8 mouse cellular contexts compared by ENCODE assay signal in the genomic region with DNA sequence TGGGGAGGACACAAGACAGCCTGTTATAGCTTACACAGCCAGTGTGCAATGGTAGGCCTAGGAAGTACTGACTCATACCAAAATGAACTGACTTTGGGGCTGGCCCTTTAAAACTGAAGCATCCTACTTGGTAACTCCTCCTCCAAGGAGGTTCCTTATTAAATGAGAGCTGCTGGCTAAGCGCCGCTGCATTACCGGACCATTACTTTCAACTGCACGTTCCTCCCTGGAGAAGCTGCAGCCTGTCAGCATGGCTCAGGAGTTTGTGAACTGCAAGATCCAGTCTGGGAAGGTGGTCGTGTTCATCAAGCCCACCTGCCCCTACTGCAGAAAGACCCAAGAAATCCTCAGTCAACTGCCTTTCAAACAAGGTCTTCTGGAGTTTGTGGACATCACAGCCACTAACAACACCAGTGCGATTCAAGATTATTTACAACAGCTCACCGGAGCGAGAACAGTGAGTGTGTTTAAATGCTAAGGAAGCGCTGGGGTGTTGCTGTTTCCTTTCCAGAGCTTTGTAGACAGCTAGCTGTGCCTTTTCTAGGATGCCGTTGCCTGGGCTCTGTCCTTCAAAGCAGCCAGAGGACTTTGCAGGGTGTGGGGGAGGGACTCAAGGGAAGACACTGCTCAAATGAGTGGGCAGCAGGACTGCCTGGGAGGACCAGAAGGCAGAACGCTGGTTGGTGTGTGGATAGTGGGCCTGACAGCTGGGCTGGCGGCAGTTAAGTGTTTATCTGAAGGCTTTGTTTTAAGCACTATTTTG. TPM values are rescaled to one million over a fixed set of nuclear protein-coding genes. Genes with fewer than 3 reads are reported as not detected.
DNase-seq lines count a peak whose midpoint lies in the region; TF ChIP-seq lines count a peak whose summit lies in the region.

TSS of gene Glrx (plus strand) at position 150 of the 763 bp plus-strand sequence.

- peak within 1 kb of the TSS; percentile 89 for H3K27ac ChIP-seq in left cerebral cortex, adult 2 months
- peak within 1 kb of the TSS; percentile 55 for H3K27ac ChIP-seq in macrophage

- WGBS in macrophage (ENCODE audit: missing documents) = 0% methylated on average over 12 of the region's 12 CpGs

- intact Hi-C loops in left cerebral cortex, adult 2 months (cut with DNase I) = loop anchor here (1.0 to 5.0 kb wide), 4 partner anchors 37 to 178 kb away; partner anchors contain the start of genes Ell2, Rfesd and Rhobtb3

- peak within 1 kb of the TSS; percentile 59 for H3K4me3 ChIP-seq in left cerebral cortex, adult 2 months
- peak within 1 kb of the TSS; percentile 87 for H3K4me3 ChIP-seq in macrophage (ENCODE audit: inconsistent target)

- DNase-seq in adipocyte (ENCODE audit: low spot score) = peak; percentile 89
- peak; percentile 79 for DNase-seq in embryo, embryonic 10 days (ENCODE audit: low spot score)
- peak; percentile 65 for DNase-seq in gastrocnemius, postnatal 10 days
- peak; percentile 35 for DNase-seq in hindlimb bud, embryonic 11.5 days (ENCODE audit: extremely low spot score, low read depth, low spot score)
- peak; percentile 72 to 78 for DNase-seq in left cerebral cortex, adult 2 months (ENCODE audit: extremely low spot score in 1 of 2, low spot score in 2 of 2)
- peak; percentile 86 for DNase-seq in right cerebral cortex, adult 18-20 months
- peak; percentile 16 for DNase-seq in urinary bladder, postnatal 10 days (ENCODE audit: low spot score)

- H3K79me2 ChIP-seq in macrophage (ENCODE audit: inconsistent target) = peaks cover 52% of the 10 kb centered on the region

- no peaks in the 10 kb centered on the region for H3K36me3 ChIP-seq in macrophage (ENCODE audit: inconsistent target)

- no peak for TF ChIP-seq CTCF in left cerebral cortex, adult 2 months (IDR thresholded peaks at IDR 0.05)

RNA-seq across cellular contexts. Expression of gene Glrx, which starts in this region (rescaled TPM):
- total RNA-seq in gastrocnemius, postnatal 10 days (2021) = 10 to 100 TPM; 35.2 to 36.7 TPM
- total RNA-seq in left cerebral cortex, adult 2 months (2021) = 10 to 100 TPM; 46.8 to 48.4 TPM
- total RNA-seq in macrophage (2018; cell fraction: chromatin; rRNA removed) = 100 to 1,000 TPM in 10 of 26 experiments, 10 to 100 TPM in 16; 11.4 to 269 (median 48.3) TPM
- total RNA-seq in macrophage (2018; cell fraction: cytosol; rRNA removed) = 100 to 1,000 TPM in 13 of 26 experiments, 10 to 100 TPM in 13; 44.1 to 616 (median 232) TPM
- total RNA-seq in macrophage (2018; cell fraction: nucleus; rRNA removed) = 100 to 1,000 TPM in 14 of 26 experiments, 10 to 100 TPM in 12; 12.8 to 350 (median 131) TPM
- 88.5 to 399 TPM (median 89.8 TPM) in 3 replicates for polyA plus RNA-seq in macrophage (2018)

Comparison
In these comparisons a context has a peak if more than half of its experiments do, and no peak if none do; other contexts are left out.
1. Peak in every context shown above with its lines: DNase-seq, H3K4me3 ChIP-seq and H3K27ac ChIP-seq.
2. DNase-seq: peak in every context shown above with its lines; median percentile 89 in adipocyte; 86 in right cerebral cortex, adult 18-20 months; 79 in embryo, embryonic 10 days; 75 in left cerebral cortex, adult 2 months; 65 in gastrocnemius, postnatal 10 days; 35 in hindlimb bud, embryonic 11.5 days; 16 in urinary bladder, postnatal 10 days.